15 mouse cellular contexts compared by ENCODE assay signal in the genomic region with DNA sequence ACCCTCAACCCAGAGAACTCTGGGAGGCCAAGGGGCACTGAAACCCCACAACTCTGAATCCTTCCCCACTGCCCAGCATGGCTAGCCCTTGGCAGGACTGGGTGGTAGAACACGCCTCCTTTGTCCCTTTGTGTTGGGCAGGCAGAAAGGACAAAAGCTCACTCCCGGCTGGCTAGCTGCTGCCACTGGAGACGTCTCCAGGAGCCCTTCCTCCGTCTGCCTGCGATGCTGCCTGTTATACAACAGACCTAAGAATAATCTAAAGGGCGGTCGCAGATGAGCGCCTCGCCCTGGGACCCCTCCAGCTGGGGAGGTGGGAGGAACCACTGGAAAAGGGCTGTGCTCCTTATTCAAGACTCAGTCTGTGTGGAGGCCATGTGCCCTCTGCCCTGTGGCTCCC. TPM values are rescaled to one million over a fixed set of nuclear protein-coding genes. Genes with fewer than 3 reads are reported as not detected.
DNase-seq lines count a peak whose midpoint lies in the region; ATAC-seq and TF ChIP-seq lines count a peak whose summit lies in the region.
"Had no signal": no experiment of that assay in that cellular context is flagged by ENCODE, and none has a peak within 500 bp of the region (broad histone marks: within the 10 kb centered on the region; RNA-seq: fewer than 3 reads in every experiment).

No protein-coding gene starts in this region.

- H3K4me2 ChIP-seq in forebrain, embryonic 12.5 days: peak overlapping the region; percentile 4; the same call in 1 of the 2 replicates
- H3K4me2 ChIP-seq in hindbrain, postnatal 0 days (ENCODE audit: low read depth, low read length): peak overlapping the region; percentile 42
- H3K4me2 ChIP-seq in neural tube, embryonic 14.5 days (ENCODE audit: low read depth, low read length): 0 out of 2 replicates have a peak overlapping the region, but pooled peaks have one; percentile 19
- H3K4me2 ChIP-seq: embryonic facial prominence, embryonic 15.5 days; kidney, embryonic 15.5 days; liver, embryonic 13.5 days had no signal

- H3K4me3 ChIP-seq in left cerebral cortex, adult 2 months: peak overlapping the region; percentile 39
- H3K4me3 ChIP-seq in forebrain, embryonic 12.5 days (replicated peaks): no peak overlapping the region
- 0 out of 2 replicates have a peak overlapping the region, but pooled peaks have one; percentile 1 for H3K4me3 ChIP-seq in hindbrain, postnatal 0 days (ENCODE audit: low read length)
- peak overlapping the region; percentile 7; the same call in 1 of the 2 replicates for H3K4me3 ChIP-seq in neural tube, embryonic 14.5 days (ENCODE audit: low read depth, low read length)
- H3K4me3 ChIP-seq: embryonic facial prominence, embryonic 15.5 days; kidney, embryonic 15.5 days; liver, embryonic 13.5 days had no signal

- intact Hi-C loops in left cerebral cortex, adult 2 months (cut with DNase I): loop anchor here (2.0 kb wide), 1 partner anchor 23 kb away; no protein-coding TSS in a partner anchor

- WGBS in forebrain, embryonic 12.5 days: 4% methylated on average over 9 of the region's 9 CpGs
- WGBS in hindbrain, postnatal 0 days: 15% methylated on average over 9 of the region's 9 CpGs
- WGBS in neural tube, embryonic 14.5 days: 15% methylated on average over 9 of the region's 9 CpGs

- DNase-seq in left cerebral cortex, adult 2 months (ENCODE audit: extremely low spot score in 1 of 2, low spot score in 2 of 2): peak; percentile 45 to 55
- no peak for DNase-seq in left cerebral cortex, adult 11 months (ENCODE audit: low spot score)
- peak; percentile 40 for DNase-seq in hindbrain, postnatal 0 days (ENCODE audit: low spot score)
- no peak for DNase-seq in adipocyte (ENCODE audit: low spot score)
- DNase-seq in thymus, postnatal 4 days: no peak
- no peak for DNase-seq in lung, postnatal 10 days
- DNase-seq: adrenal gland, postnatal 10 days; cerebellum, adult 11 months; gastrocnemius, postnatal 14 days; liver, embryonic 13.5 days had no signal

- H3K9me3 ChIP-seq in forebrain, embryonic 12.5 days: no peaks in the 10 kb centered on the region
- no peaks in the 10 kb centered on the region for H3K9me3 ChIP-seq in hindbrain, postnatal 0 days (ENCODE audit: low read length)
- no peaks in the 10 kb centered on the region for H3K9me3 ChIP-seq in neural tube, embryonic 14.5 days (ENCODE audit: control insufficient read depth, low read length)
- H3K9me3 ChIP-seq: embryonic facial prominence, embryonic 15.5 days; kidney, embryonic 15.5 days; liver, embryonic 13.5 days had no signal

- peak; percentile 39; the same call in 1 of the 2 replicates for ATAC-seq in forebrain, embryonic 12.5 days (ENCODE audit: low FRiP score)
- no peak for ATAC-seq in hindbrain, postnatal 0 days
- ATAC-seq in neural tube, embryonic 14.5 days (ENCODE audit: low read depth): no peak
- ATAC-seq: CD4-positive, CD25-positive, alpha-beta regulatory T cell, adult 4 months had no signal

- H3K9ac ChIP-seq in forebrain, embryonic 12.5 days: peak overlapping the region; percentile 13
- H3K9ac ChIP-seq in hindbrain, postnatal 0 days (replicated peaks; ENCODE audit: low read length): peak overlapping the region; percentile 28; the same call in 1 of the 2 replicates
- peak overlapping the region; percentile 47 for H3K9ac ChIP-seq in neural tube, embryonic 14.5 days (replicated peaks; ENCODE audit: low read depth, low read length)
- H3K9ac ChIP-seq: embryonic facial prominence, embryonic 15.5 days; kidney, embryonic 15.5 days; liver, embryonic 13.5 days had no signal

- H3K36me3 ChIP-seq in forebrain, embryonic 12.5 days (replicated peaks): no peaks in the 10 kb centered on the region
- no peaks in the 10 kb centered on the region for H3K36me3 ChIP-seq in hindbrain, postnatal 0 days (ENCODE audit: insufficient read depth, low read length)
- H3K36me3 ChIP-seq in neural tube, embryonic 14.5 days (ENCODE audit: control insufficient read depth, insufficient read depth, low read length): no peaks in the 10 kb centered on the region
- H3K36me3 ChIP-seq: embryonic facial prominence, embryonic 15.5 days; kidney, embryonic 15.5 days; liver, embryonic 13.5 days had no signal

- H3K4me1 ChIP-seq in forebrain, embryonic 12.5 days: peaks cover 29% of the 10 kb centered on the region
- peaks cover 25% of the 10 kb centered on the region for H3K4me1 ChIP-seq in hindbrain, postnatal 0 days (ENCODE audit: insufficient read depth, low read length)
- peaks cover 4% of the 10 kb centered on the region for H3K4me1 ChIP-seq in neural tube, embryonic 14.5 days (ENCODE audit: control insufficient read depth, insufficient read depth, low read length)
- H3K4me1 ChIP-seq: liver, embryonic 13.5 days had no signal

- H3K27me3 ChIP-seq in forebrain, embryonic 12.5 days: peaks cover 78% of the 10 kb centered on the region
- 0 out of 2 replicates have a peak, but pooled peaks cover 3% of the 10 kb centered on the region for H3K27me3 ChIP-seq in hindbrain, postnatal 0 days (ENCODE audit: insufficient read depth, low read length)
- peaks cover 24% of the 10 kb centered on the region for H3K27me3 ChIP-seq in neural tube, embryonic 14.5 days (ENCODE audit: control insufficient read depth, insufficient read depth, low read length)

- TF ChIP-seq CTCF in left cerebral cortex, adult 2 months (IDR thresholded peaks at IDR 0.05): no peak
- TF ChIP-seq CTCF in hindbrain, postnatal 0 days (IDR thresholded peaks at IDR 0.05; ENCODE audit: low read depth): no peak

- H3K27ac ChIP-seq in left cerebral cortex, adult 2 months: peak overlapping the region; percentile 96
- peak overlapping the region; percentile 36; the same call in 1 of the 2 replicates for H3K27ac ChIP-seq in forebrain, embryonic 12.5 days
- peak overlapping the region; percentile 36; the same call in 1 of the 2 replicates for H3K27ac ChIP-seq in hindbrain, postnatal 0 days
- H3K27ac ChIP-seq in neural tube, embryonic 14.5 days (ENCODE audit: low read depth, low read length): no peak overlapping the region
- H3K27ac ChIP-seq: embryonic facial prominence, embryonic 15.5 days; kidney, embryonic 15.5 days; liver, embryonic 13.5 days had no signal

RNA-seq across cellular contexts. Expression of a gene that starts 16.4 kb away (rescaled TPM):
- total RNA-seq in left cerebral cortex, adult 2 months (2021): 10 to 100 TPM; 83.4 to 90.2 TPM
- polyA plus RNA-seq in forebrain, embryonic 12.5 days (2016; fragmentation: Nextera tagmentation; extraction: Ambion mirVana): 4.2 and 5.3 TPM in 2 replicates
- total RNA-seq in hindbrain, postnatal 0 days (2014; rRNA removed): 45.7 and 48.8 TPM in 2 replicates
- polyA plus RNA-seq in hindbrain, postnatal 0 days (2015; fragmentation: Nextera tagmentation; extraction: Ambion mirVana): 12.5 and 12.8 TPM in 2 replicates
- polyA plus RNA-seq in neural tube, embryonic 14.5 days (2014; fragmentation: Nextera tagmentation; extraction: Ambion mirVana): 10.7 and 16.0 TPM in 2 replicates
- polyA plus RNA-seq: CD4-positive, CD25-positive, alpha-beta regulatory T cell, adult 4 months had no signal

RNA-seq across cellular contexts. Expression of a gene that starts 26.6 kb away (rescaled TPM):
- 10 to 100 TPM; 17.4 to 18.3 TPM for total RNA-seq in left cerebral cortex, adult 2 months (2021)
- polyA plus RNA-seq in forebrain, embryonic 12.5 days (2016; fragmentation: Nextera tagmentation; extraction: Ambion mirVana): 17.2 and 19.3 TPM in 2 replicates
- 12.8 and 20.2 TPM in 2 replicates for total RNA-seq in hindbrain, postnatal 0 days (2014; rRNA removed)
- 15.4 and 15.9 TPM in 2 replicates for polyA plus RNA-seq in hindbrain, postnatal 0 days (2015; fragmentation: Nextera tagmentation; extraction: Ambion mirVana)
- 6.6 and 8.6 TPM in 2 replicates for polyA plus RNA-seq in neural tube, embryonic 14.5 days (2014; fragmentation: Nextera tagmentation; extraction: Ambion mirVana)

RNA-seq across cellular contexts. Expression of a gene that starts 46.0 kb away (rescaled TPM):
- 10 to 100 TPM; 62.4 to 67.5 TPM for total RNA-seq in left cerebral cortex, adult 2 months (2021)
- 128 and 129 TPM in 2 replicates for polyA plus RNA-seq in forebrain, embryonic 12.5 days (2016; fragmentation: Nextera tagmentation; extraction: Ambion mirVana)
- total RNA-seq in hindbrain, postnatal 0 days (2014; rRNA removed): 85.4 and 93.5 TPM in 2 replicates
- 129 and 136 TPM in 2 replicates for polyA plus RNA-seq in hindbrain, postnatal 0 days (2015; fragmentation: Nextera tagmentation; extraction: Ambion mirVana)
- polyA plus RNA-seq in neural tube, embryonic 14.5 days (2014; fragmentation: Nextera tagmentation; extraction: Ambion mirVana): 132 and 137 TPM in 2 replicates

RNA-seq across cellular contexts. Expression of a gene that starts 46.2 kb away (rescaled TPM):
- total RNA-seq in left cerebral cortex, adult 2 months (2021): 10 to 100 TPM; 10.6 to 11.2 TPM
- 6.9 and 7.0 TPM in 2 replicates for polyA plus RNA-seq in forebrain, embryonic 12.5 days (2016; fragmentation: Nextera tagmentation; extraction: Ambion mirVana)
- 0.86 and 9.0 TPM in 2 replicates for total RNA-seq in hindbrain, postnatal 0 days (2014; rRNA removed)
- 8.9 and 10.0 TPM in 2 replicates for polyA plus RNA-seq in hindbrain, postnatal 0 days (2015; fragmentation: Nextera tagmentation; extraction: Ambion mirVana)
- polyA plus RNA-seq in neural tube, embryonic 14.5 days (2014; fragmentation: Nextera tagmentation; extraction: Ambion mirVana): 6.3 and 6.8 TPM in 2 replicates

Comparison
In these comparisons a context has a peak if more than half of its experiments do, and no peak if none do; other contexts are left out.
1. DNase-seq: peak in left cerebral cortex, adult 2 months (2 of 2) and hindbrain, postnatal 0 days (single experiment); none in left cerebral cortex, adult 11 months (single experiment), adipocyte (single experiment), thymus, postnatal 4 days (single experiment) and lung, postnatal 10 days (single experiment).
2. Peak in every context shown above with its lines, with median percentiles within 50 percentile points of each other: H3K4me2 ChIP-seq and H3K9ac ChIP-seq.